Mouse (Mus musculus): Measurements from ENCODE around the gene Mrpl11. TPM values are rescaled to one million over a fixed set of nuclear protein-coding genes. Genes with fewer than 3 reads are reported as not detected.
"Not testable (repeated sequence)": the region's sequence is repeated elsewhere in the genome, so short reads cannot be mapped to it uniquely, and the experiment has no call there.

Gene Mrpl11
- total RNA-seq (2021), result 10 to 100 TPM; 62.0 to 67.0 TPM

DNA sequence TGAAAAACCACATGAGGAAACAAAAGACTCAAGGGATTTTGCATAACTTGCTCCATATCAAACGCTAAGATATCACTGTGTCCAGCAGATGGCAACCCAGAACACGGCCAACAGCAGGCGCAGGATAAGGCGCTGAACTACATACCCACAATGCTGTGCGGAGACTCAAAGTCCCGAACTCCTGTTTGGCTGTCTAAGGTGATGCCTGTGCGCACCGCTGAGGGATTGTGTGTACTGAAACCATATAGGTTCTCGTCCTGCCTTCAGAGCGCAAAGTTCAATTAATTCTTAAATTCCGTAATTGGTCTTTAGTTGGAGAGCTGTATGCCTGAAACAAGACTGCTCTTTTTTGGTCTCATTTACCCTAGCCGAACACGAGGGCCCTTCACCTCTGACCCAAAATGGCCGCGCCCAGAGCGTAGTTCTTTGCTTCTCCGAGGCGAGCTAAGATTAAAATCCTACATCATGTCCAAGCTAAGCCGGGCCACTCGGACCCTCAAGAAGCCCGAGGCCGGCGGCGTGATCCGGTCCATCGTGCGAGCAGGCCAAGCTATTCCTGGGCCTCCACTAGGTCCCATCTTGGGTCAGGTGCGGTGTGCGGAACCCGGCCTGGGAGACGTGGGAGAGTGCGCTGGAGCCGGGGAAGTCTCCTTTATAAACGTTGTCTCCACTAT, at the start of gene Mrpl11:
Gene Mrpl11, plus strand, starts transcription at position 220 of the 674 bp plus-strand sequence.
- DNase-seq, result peak; percentile 93 to 94
- intact Hi-C loops (cut with DNase I), result loop anchor here (1.0 to 5.0 kb wide), 3 partner anchors 33 to 335 kb away; partner anchors contain the start of genes Dpp3 and Rce1

- intact Hi-C loops (cut with DNase I), result no loop called here
- DNase-seq, result no peak
Observed at GRCm38 (mm10) chr19:4915924-4916603, 45.9 kb upstream of the Mrpl11 start.

GRCm38 (mm10) chr19:4916827-4917226, 45.1 kb upstream of the Mrpl11 start:
- intact Hi-C loops (cut with DNase I), result no loop called here
- no peak for DNase-seq

DNA sequence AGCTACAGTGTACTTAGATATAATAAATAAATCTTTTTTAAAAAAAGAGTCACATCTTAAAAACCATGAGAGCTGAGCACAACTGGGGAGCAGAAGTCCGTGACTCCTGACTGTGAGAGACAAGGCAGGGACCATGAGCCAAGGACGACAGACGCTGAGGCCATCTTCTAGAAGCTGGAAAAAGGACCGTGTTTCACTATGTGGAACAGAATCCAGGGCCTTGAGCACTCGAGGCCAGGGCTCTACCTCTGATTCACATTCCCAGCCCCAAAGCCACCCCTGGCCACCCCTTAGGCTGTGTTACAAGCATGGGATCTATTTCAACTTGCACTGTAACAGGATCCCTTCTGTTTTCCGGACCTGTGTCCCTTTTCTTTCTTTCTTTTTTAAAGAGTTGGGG, 42.3 kb upstream of the Mrpl11 start:
- DNase-seq, result no peak
- intact Hi-C loops (cut with DNase I), result no loop called here

GRCm38 (mm10) chr19:4925121-4925860, 36.7 kb upstream of the Mrpl11 start:
- intact Hi-C loops (cut with DNase I), result no loop called here
- no peak for DNase-seq

GRCm38 (mm10) chr19:4927904-4928531, 33.9 kb upstream of the Mrpl11 start, which contains the start of gene Dpp3:
Gene Dpp3 (minus strand): TSS chr19:4928287.
- peak; percentile 99 for DNase-seq
- intact Hi-C loops (cut with DNase I), result loop anchor here (2.0 kb wide), 1 partner anchor 33 kb away; no protein-coding TSS in a partner anchor

DNA sequence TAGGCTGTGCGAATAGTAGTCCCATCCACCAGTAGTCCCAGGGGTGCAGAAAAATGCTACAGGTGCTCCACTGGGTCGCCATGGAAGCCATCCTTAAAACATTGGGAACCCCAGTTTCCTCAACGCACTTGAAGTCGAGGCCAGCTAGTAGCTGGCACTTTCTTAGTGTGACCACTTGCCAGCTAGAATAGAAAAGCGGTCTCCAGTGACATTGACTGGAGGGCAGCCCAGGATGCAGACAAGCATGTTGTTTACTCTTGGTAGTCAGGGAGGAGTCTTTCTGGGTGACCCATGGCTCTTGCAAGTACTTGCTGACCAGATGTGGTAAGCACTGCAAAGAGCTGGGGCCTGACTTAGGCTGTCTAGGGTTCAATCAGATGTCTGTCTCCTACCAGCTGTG, 33.2 kb upstream of the Mrpl11 start:
- peak; percentile 20 to 38 for DNase-seq
- intact Hi-C loops (cut with DNase I), result loop anchor here (2.0 kb wide), 1 partner anchor 32 kb away; no protein-coding TSS in a partner anchor

DNA sequence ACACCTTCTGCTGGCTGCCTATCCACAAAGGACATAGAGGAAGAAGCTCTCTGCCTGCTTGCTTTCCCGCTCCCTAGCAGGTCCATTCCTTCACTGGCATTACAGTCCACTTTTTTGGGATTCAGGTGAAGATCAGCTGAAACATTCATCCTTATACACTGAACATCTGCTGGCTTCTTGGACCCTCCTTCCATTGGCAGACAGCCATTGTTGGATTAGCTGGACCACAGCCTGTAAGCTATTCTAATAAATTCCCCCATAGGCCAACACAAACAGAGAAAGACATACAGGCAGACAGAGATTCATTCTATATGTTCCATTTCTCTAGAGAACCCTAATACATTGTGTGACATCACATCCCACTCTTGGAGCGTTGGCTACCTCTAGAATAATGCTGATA, 25.1 kb upstream of the Mrpl11 start:
- DNase-seq, result no peak
- intact Hi-C loops (cut with DNase I), result no loop called here

- DNase-seq, result peak in 1 of 2 experiments; percentile 16
- intact Hi-C loops (cut with DNase I), result no loop called here
Observed at GRCm38 (mm10) chr19:4937444-4938310, 24.3 kb upstream of the Mrpl11 start.

DNA sequence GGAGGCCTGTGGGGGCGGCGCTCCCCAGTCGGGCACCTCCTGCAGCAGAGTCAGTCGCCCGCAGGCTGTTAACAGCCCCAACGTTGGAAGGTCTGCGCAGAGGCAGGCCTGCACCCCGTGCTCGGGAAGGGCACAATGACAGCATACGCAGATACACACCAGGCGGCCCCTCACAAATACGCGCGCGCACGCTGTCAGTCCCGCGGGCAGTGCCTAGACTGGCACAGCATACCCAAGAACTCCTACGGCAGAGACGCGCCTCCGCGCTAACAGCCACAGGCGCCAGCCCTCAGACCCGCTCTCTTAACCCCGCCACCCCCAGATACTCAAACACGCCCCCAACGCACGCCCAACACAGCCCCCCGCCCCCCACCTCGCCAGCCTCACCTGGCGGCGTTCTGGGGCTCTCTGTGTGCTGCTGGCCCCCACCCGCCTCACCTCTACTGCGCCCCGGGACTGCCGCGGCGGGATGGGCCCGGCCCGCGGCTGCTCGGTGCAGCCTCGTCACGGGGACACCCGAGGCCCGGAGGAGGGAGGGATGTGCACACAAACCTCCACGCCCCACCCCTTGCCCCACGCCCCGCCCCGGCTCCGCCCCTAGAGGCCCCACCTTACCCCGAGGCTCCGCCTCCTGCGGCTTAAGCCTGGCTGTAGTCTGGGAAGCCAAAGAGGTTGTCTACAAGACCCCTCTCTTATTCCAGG, 19.2 kb upstream of the Mrpl11 start, which contains the start of gene Peli3:
Gene Peli3, minus strand, starts transcription at position 577 of the 702 bp plus-strand sequence.
- peak; percentile 75 to 82 for DNase-seq
- intact Hi-C loops (cut with DNase I), result no loop called here

GRCm38 (mm10) chr19:4943253-4943588, 18.7 kb upstream of the Mrpl11 start:
- intact Hi-C loops (cut with DNase I), result no loop called here
- DNase-seq, result no peak

GRCm38 (mm10) chr19:4945540-4945939, 16.4 kb upstream of the Mrpl11 start:
- intact Hi-C loops (cut with DNase I), result no loop called here
- no peak for DNase-seq

DNA sequence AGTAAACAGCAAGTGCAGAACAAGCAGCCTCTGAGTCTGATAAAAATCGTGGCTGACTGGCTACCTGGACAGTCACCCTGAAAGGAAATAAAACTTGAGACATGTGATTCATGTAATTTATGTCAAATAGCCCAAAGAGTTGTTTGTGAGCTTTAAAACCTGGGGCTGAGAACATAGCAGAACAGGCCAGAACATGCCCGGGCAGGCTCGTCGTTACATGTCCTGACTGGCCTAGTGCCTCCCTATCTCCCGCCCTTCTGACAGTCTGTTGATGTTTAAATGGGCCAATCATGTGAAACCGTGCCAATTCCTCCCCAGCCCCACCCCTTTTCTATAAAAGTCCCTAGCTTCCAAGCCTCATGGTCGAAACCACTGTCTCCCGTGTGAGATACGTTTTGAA, 13.3 kb upstream of the Mrpl11 start:
- DNase-seq; intact Hi-C loops (cut with DNase I): not testable (repeated sequence)

GRCm38 (mm10) chr19:4968236-4968635, 6.3 kb downstream of the Mrpl11 start:
- DNase-seq, result no peak
- intact Hi-C loops (cut with DNase I), result loop anchor here (2.0 kb wide), 1 partner anchor 213 kb away; no protein-coding TSS in a partner anchor

GRCm38 (mm10) chr19:4981767-4982166, 19.8 kb downstream of the Mrpl11 start:
- DNase-seq, result peak; percentile 51 to 76

DNA sequence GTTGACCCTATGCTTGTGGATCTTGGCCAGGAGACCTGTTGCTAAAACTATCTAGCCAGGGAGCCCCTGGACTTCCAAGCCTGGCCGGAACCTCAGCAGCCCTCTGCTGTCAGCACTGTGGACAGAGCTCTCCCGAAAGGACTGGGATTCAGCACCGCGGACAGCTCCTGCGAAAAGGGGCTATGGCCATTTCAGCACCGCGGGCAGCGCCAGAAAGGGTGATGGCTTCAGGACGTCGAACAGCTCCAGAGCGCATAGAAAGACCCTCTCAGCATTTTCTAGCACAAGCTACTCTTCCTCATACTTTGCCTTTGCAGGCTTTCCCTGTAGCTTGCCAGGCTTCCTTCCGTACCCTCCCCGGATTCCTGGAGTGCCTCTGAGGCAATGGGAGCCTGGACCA, 27.1 kb downstream of the Mrpl11 start:
- intact Hi-C loops (cut with DNase I), result no loop called here

More at GRCm38 (mm10) chr19:4981767-4982166, 19.8 kb downstream of the Mrpl11 start:
- intact Hi-C loops (cut with DNase I), result loop anchor here (1.0 kb wide), 1 partner anchor 21 kb away; no protein-coding TSS in a partner anchor

GRCm38 (mm10) chr19:4989434-4990255, 27.7 kb downstream of the Mrpl11 start:
- DNase-seq, result no peak
- intact Hi-C loops (cut with DNase I), result no loop called here

More for the DNA sequence above, 27.1 kb downstream of the Mrpl11 start:
- peak; percentile 94 to 98 for DNase-seq

DNA sequence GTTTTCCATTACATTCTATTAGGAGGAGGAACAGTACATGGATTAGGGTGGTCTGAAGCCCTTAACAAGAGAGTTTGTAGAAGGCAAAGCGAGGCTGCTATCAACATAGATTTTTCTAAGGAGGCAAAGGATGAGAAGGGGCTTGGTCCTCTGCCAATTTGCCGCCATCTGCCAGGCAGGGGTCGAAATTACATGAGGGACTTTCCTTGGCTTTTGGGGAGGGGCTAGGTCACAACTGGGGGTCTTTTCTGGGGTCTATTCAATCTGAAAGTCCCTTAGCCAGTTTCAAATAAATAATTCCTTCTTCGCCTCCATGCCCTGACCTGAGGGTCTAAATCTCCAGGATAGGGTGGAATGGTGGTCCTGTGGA, 28.3 kb downstream of the Mrpl11 start, which contains the start of gene Npas4:
Gene Npas4, minus strand, starts transcription at position 61 of the 370 bp plus-strand sequence.
- DNase-seq, result no peak
- intact Hi-C loops (cut with DNase I), result no loop called here
